ENCODE assay signal across 23 mouse cellular contexts in the genomic region with DNA sequence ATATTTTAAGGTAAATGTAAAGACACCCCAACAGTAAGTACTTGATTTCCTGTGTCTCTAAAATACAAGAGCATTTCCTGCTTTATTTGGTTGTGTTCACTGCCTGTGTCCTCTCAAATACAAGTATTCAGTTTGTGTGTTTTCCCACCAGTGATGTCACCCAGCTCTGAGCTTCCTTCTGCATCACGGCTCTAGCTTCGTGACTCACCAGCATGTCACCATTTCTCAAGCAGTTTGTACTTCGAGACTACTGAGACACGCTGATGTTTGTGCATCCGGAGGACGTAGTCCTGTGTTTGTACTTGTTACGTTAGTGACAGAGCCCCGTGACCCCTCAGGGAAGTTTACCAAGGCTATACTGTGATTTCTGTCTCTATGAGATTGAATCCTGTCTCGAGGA. TPM values are rescaled to one million over a fixed set of nuclear protein-coding genes. Genes with fewer than 3 reads are reported as not detected.
DNase-seq lines count a peak whose midpoint lies in the region; ATAC-seq and TF ChIP-seq lines count a peak whose summit lies in the region.
"Had no signal": no experiment of that assay in that cellular context is flagged by ENCODE, and none has a peak within 500 bp of the region (broad histone marks: within the 10 kb centered on the region; RNA-seq: fewer than 3 reads in every experiment).

No protein-coding gene starts in this region.

- H3K27ac ChIP-seq in hindbrain, embryonic 12.5 days = no peak overlapping the region
- H3K27ac ChIP-seq: embryonic facial prominence, embryonic 13.5 days; hindbrain, postnatal 0 days; intestine, embryonic 15.5 days; kidney, postnatal 0 days; limb, embryonic 12.5 days; liver, embryonic 15.5 days; macrophage; midbrain, embryonic 13.5 days had no signal

- WGBS in hindbrain, embryonic 12.5 days = 85% methylated on average over 9 of the region's 9 CpGs

- in situ Hi-C loops in Patski (cut with MboI; ENCODE audit: low pct_unique_long_range_greater_than_20kb) = no loop called here

- H3K9ac ChIP-seq in hindbrain, embryonic 12.5 days = no peak overlapping the region
- H3K9ac ChIP-seq: embryonic facial prominence, embryonic 13.5 days; intestine, embryonic 15.5 days; limb, embryonic 12.5 days; liver, embryonic 15.5 days; midbrain, embryonic 13.5 days had no signal

- no peak for TF ChIP-seq CTCF in Patski (IDR thresholded peaks at IDR 0.05)

- POLR2A ChIA-PET in Patski (lab: Charles Lee) = no interaction called here

- no peaks in the 10 kb centered on the region for H3K4me1 ChIP-seq in hindbrain, embryonic 12.5 days
- H3K4me1 ChIP-seq: limb, embryonic 12.5 days; liver, embryonic 15.5 days; midbrain, embryonic 13.5 days had no signal

- no peaks in the 10 kb centered on the region for H3K36me3 ChIP-seq in hindbrain, embryonic 12.5 days
- H3K36me3 ChIP-seq: embryonic facial prominence, embryonic 13.5 days; G1E; intestine, embryonic 15.5 days; limb, embryonic 12.5 days; liver, embryonic 15.5 days; midbrain, embryonic 13.5 days had no signal

- H3K27me3 ChIP-seq in Patski = no peaks in the 10 kb centered on the region
- no peaks in the 10 kb centered on the region for H3K27me3 ChIP-seq in hindbrain, embryonic 12.5 days
- H3K27me3 ChIP-seq: embryonic facial prominence, embryonic 13.5 days; intestine, embryonic 15.5 days; limb, embryonic 12.5 days; liver, embryonic 15.5 days; midbrain, embryonic 13.5 days had no signal

- CTCF ChIA-PET in Patski (lab: Charles Lee) = no interaction called here

- peaks cover 7% of the 10 kb centered on the region for H3K9me3 ChIP-seq in hindbrain, embryonic 12.5 days (replicated peaks)
- H3K9me3 ChIP-seq: G1E; intestine, embryonic 15.5 days; liver, embryonic 15.5 days; midbrain, embryonic 13.5 days had no signal

- peak; percentile 61 for ATAC-seq in Patski
- no peak for ATAC-seq in hindbrain, embryonic 12.5 days (ENCODE audit: low FRiP score)
- no peak for ATAC-seq in frontal cortex, adult (ENCODE audit: low TSS enrichment)
- ATAC-seq: forebrain, embryonic 16.5 days; hindbrain, postnatal 0 days; intestine, embryonic 15.5 days; midbrain, embryonic 13.5 days had no signal

- DNase-seq in adrenal gland, postnatal 10 days = peak; percentile 15
- no peak for DNase-seq in adrenal gland, adult 18-20 months (ENCODE audit: low spot score in 2 of 2)
- DNase-seq in 3T3-L1 (ENCODE audit: low read depth, low spot score) (peak; percentile 75), Patski (ENCODE audit: low read depth, low spot score) (no peak)
- DNase-seq in fibroblast of lung, adult 2 months (ENCODE audit: low read depth) = peak; percentile 15
- DNase-seq: cerebellum, adult 11-12 months; cerebellum, postnatal 10 days; gastrocnemius, postnatal 10 days; kidney, adult 2 months; thymus, postnatal 4 days had no signal

- no peak overlapping the region for H3K4me3 ChIP-seq in hindbrain, embryonic 12.5 days
- H3K4me3 ChIP-seq: embryonic facial prominence, embryonic 13.5 days; intestine, embryonic 15.5 days; limb, embryonic 12.5 days; liver, embryonic 15.5 days; midbrain, embryonic 13.5 days had no signal

- no peak overlapping the region for H3K4me2 ChIP-seq in hindbrain, embryonic 12.5 days (replicated peaks)
- H3K4me2 ChIP-seq: embryonic facial prominence, embryonic 13.5 days; intestine, embryonic 15.5 days; limb, embryonic 12.5 days; liver, embryonic 15.5 days; midbrain, embryonic 13.5 days had no signal

RNA-seq across cellular contexts. Expression of a gene that starts 13.1 kb away (rescaled TPM):
- total RNA-seq in adrenal gland, postnatal 10 days (2021) = 10 to 100 TPM; 21.8 to 26.8 TPM
- 10 to 100 TPM; 21.5 to 21.9 TPM for total RNA-seq in adrenal gland, adult 18-20 months (2021)
- polyA plus RNA-seq in Patski (2021) = 0.53 TPM
- polyA plus RNA-seq in hindbrain, embryonic 12.5 days (2016; fragmentation: Nextera tagmentation; extraction: Ambion mirVana) = 22.5 and 25.3 TPM in 2 replicates
- total RNA-seq: megakaryocyte-erythroid progenitor cell, adult 5-6 weeks had no signal
- polyA plus RNA-seq: G1E, macrophage had no signal

Comparison
In these comparisons a context has a peak if more than half of its experiments do, and no peak if none do; other contexts are left out.
1. DNase-seq: peak in adrenal gland, postnatal 10 days (single experiment), 3T3-L1 (single experiment) and fibroblast of lung, adult 2 months (single experiment); none in adrenal gland, adult 18-20 months (0 of 2) and Patski (single experiment).